Mouse (Mus musculus) small intestine, adult 2 months (tissue): ENCODE data around the gene Spcs2. TPM values are rescaled to one million over a fixed set of nuclear protein-coding genes. Genes with fewer than 3 reads are reported as not detected.
A peak's percentile ranks its signal among the peaks of the same experiment; 100 is the strongest.

ENCODE experiments used
- H3K27ac ChIP-seq: fragments of 200-500 bp; 2 replicates; pipeline ENCODE4 v1.5.1; 2012; ENCODE audit warnings: low read depth, low read length, control low read depth, inconsistent platforms; ENCODE audit not compliant: insufficient read depth
- H3K27me3 ChIP-seq: fragments of 200-500 bp; 2 replicates; pipeline ENCODE4 v1.6.1; 2012; ENCODE audit warnings: mild to moderate bottlenecking, moderate library complexity, low read length, inconsistent platforms; ENCODE audit not compliant: control insufficient read depth, insufficient read depth
- H3K36me3 ChIP-seq: fragments of 200-500 bp; 2 replicates; pipeline ENCODE4 v1.6.1; 2012; ENCODE audit warnings: mild to moderate bottlenecking, low read length, control low read depth, inconsistent platforms; ENCODE audit not compliant: control insufficient read depth, insufficient read depth
- H3K4me1 ChIP-seq: fragments of 200-500 bp; 2 replicates; pipeline ENCODE4 v1.6.1; 2012; ENCODE audit warnings: low read length, inconsistent platforms, mixed read lengths; ENCODE audit not compliant: control insufficient read depth, insufficient read depth, insufficient read length
- H3K4me3 ChIP-seq: fragments of 200-500 bp; 2 replicates; pipeline ENCODE4 v1.5.1; 2012; ENCODE audit warnings: low read depth, mild to moderate bottlenecking, control low read depth, inconsistent platforms, low read length, moderate library complexity
- CTCF ChIP-seq: fragments of 200-500 bp; IDR thresholded peaks from 2 replicates; pipeline ENCODE4 v1.5.1; 2012; ENCODE audit warnings: low read depth, mild to moderate bottlenecking, control low read depth, inconsistent platforms, low read length, moderate library complexity, mixed read lengths; ENCODE audit not compliant: insufficient replicate concordance, insufficient read length; ENCODE audit errors: extremely low read depth
- POLR2A ChIP-seq: fragments of 200-500 bp; IDR thresholded peaks from 2 replicates; pipeline ENCODE4 v1.6.1; 2012; ENCODE audit warnings: low read depth, mild to moderate bottlenecking, control low read depth, inconsistent platforms, low read length, moderate library complexity
- WGBS: fragments of 180-500 bp; shearing (Covaris S2); methylation state at CpG from one replicate; pipeline ENCODE4 v1.1.7; 2018; 5-methylcytosine and 5-hydroxymethylcytosine counted together
- polyA plus RNA-seq: library from polyadenylated mRNA; depleted of rRNA; stranded (reverse); fragments of >200 nt; gene quantifications from 2 replicates; pipeline ENCODE4 v1.2.3, GENCODE M21; 2012

Spcs2 gene
- polyA plus RNA-seq, 1 experiment: 12.0 TPM

- 55% methylated on average over 2 of the region's 2 CpGs for WGBS
Measured at GRCm38 (mm10) chr7:99887230-99887735, 24.0 kb upstream of the Spcs2 start.

GRCm38 (mm10) chr7:99878254-99878653 is 15.0 kb upstream of the Spcs2 start:
- TF ChIP-seq CTCF: no peak
- no peak for TF ChIP-seq POLR2A
- H3K4me1 ChIP-seq: no peaks in the 10 kb centered on the region
- WGBS: 59% methylated on average over 2 of the region's 2 CpGs
- no peak overlapping the region for H3K4me3 ChIP-seq
- no peaks in the 10 kb centered on the region for H3K27me3 ChIP-seq
- H3K36me3 ChIP-seq: no peaks in the 10 kb centered on the region
- H3K27ac ChIP-seq: no peak overlapping the region

More at GRCm38 (mm10) chr7:99887230-99887735, 24.0 kb upstream of the Spcs2 start:
- H3K36me3 ChIP-seq: no peaks in the 10 kb centered on the region
- TF ChIP-seq POLR2A (no peak), CTCF (no peak)
- no peaks in the 10 kb centered on the region for H3K27me3 ChIP-seq
- H3K27ac ChIP-seq: no peak overlapping the region
- H3K4me1 ChIP-seq: no peaks in the 10 kb centered on the region
- H3K4me3 ChIP-seq: no peak overlapping the region

GRCm38 (mm10) chr7:99876345-99876744 is 13.1 kb upstream of the Spcs2 start:
- Histone ChIP-seq H3K27ac (no peak overlapping the region), H3K4me3 (no peak overlapping the region), H3K36me3 (no peaks in the 10 kb centered on the region), H3K27me3 (no peaks in the 10 kb centered on the region), H3K4me1 (no peaks in the 10 kb centered on the region)
- peak; percentile 90; the same call in 1 of the 2 replicates for TF ChIP-seq CTCF
- TF ChIP-seq POLR2A: no peak
- WGBS: under 1% methylated on average over 3 of the region's 3 CpGs

- WGBS: 57% methylated on average over 5 of the region's 5 CpGs
- Histone ChIP-seq H3K27ac (no peak overlapping the region), H3K36me3 (no peaks in the 10 kb centered on the region), H3K4me1 (no peaks in the 10 kb centered on the region), H3K27me3 (no peaks in the 10 kb centered on the region), H3K4me3 (no peak overlapping the region)
- TF ChIP-seq CTCF (no peak), POLR2A (no peak)
Measured at GRCm38 (mm10) chr7:99875891-99876290, 12.6 kb upstream of the Spcs2 start.

- no peak for TF ChIP-seq POLR2A
- no peak for TF ChIP-seq CTCF
Measured at GRCm38 (mm10) chr7:99873965-99874364, 10.7 kb upstream of the Spcs2 start.

GRCm38 (mm10) chr7:99869296-99869695 is 6.0 kb upstream of the Spcs2 start:
- WGBS: 55% methylated on average over 4 of the region's 4 CpGs
- H3K36me3 ChIP-seq: no peaks in the 10 kb centered on the region
- H3K27ac ChIP-seq: no peak overlapping the region
- H3K4me3 ChIP-seq: no peak overlapping the region
- H3K4me1 ChIP-seq: no peaks in the 10 kb centered on the region
- no peak for TF ChIP-seq POLR2A
- no peak for TF ChIP-seq CTCF
- H3K27me3 ChIP-seq: no peaks in the 10 kb centered on the region

More at GRCm38 (mm10) chr7:99873965-99874364, 10.7 kb upstream of the Spcs2 start:
- Histone ChIP-seq H3K4me1 (no peaks in the 10 kb centered on the region), H3K27me3 (no peaks in the 10 kb centered on the region), H3K36me3 (no peaks in the 10 kb centered on the region), H3K4me3 (no peak overlapping the region), H3K27ac (no peak overlapping the region)
- WGBS: 76% methylated on average over 6 of the region's 6 CpGs

GRCm38 (mm10) chr7:99865219-99865618 is 2.0 kb upstream of the Spcs2 start:
- 57% methylated on average over 3 of the region's 3 CpGs for WGBS
- no peak for TF ChIP-seq POLR2A
- TF ChIP-seq CTCF: no peak
- Histone ChIP-seq H3K27me3 (no peaks in the 10 kb centered on the region), H3K4me3 (no peak overlapping the region), H3K27ac (no peak overlapping the region), H3K4me1 (no peaks in the 10 kb centered on the region), H3K36me3 (no peaks in the 10 kb centered on the region)
